Mouse (Mus musculus) embryo, embryonic 11 days (tissue): Measurements from ENCODE around the gene Unk.

Experiments
- DNase-seq: peaks from one replicate; pipeline ENCODE4 v3.0.0-alpha.2; 2015

Unk gene

GRCm38 (mm10) chr11:116110131-116110530 lies 80.0 kb downstream of the Unk start:
- no peak for DNase-seq

GRCm38 (mm10) chr11:116110540-116110939 lies 80.4 kb downstream of the Unk start:
- DNase-seq = no peak
